In the genomic region with DNA sequence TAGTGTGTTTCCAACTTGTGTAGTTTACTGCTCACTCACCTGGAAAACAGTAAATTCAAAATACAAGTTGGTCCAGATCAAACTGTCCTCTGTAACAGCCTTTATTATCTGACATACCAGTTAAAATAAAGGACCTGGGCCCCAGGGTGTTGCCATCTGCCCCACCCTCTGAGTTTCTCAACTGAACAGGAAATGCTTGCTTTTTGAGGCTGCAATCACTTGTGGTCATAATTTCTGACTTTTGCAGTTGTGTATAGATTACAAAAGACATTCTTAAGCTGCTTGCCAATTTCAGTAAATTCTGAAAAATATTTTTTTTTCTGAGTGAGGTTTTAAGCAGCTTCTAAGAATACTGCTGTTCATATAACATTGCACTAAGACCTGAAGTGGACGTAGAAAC, we compare ENCODE assay signal across 1 mouse cellular context.
TF ChIP-seq lines count a peak whose summit lies in the region.

No protein-coding gene starts in this region.

TF ChIP-seq in MEL, 35 proteins besides CTCF, POLR2A, EP300 and RAD21 (continued from another document):
- TF ChIP-seq MYB (IDR thresholded peaks at IDR 0.05; ENCODE audit: low read depth, low read length) (peak; percentile 99), KAT2A (conservative IDR thresholded peaks at IDR 0.05; ENCODE audit: low read depth, low read length) (peak; percentile 56; the same call in 1 of the 2 replicates), RCOR1 (IDR thresholded peaks at IDR 0.05; ENCODE audit: low read depth, low read length) (peak; percentile 91), MXI1 (IDR thresholded peaks at IDR 0.05; ENCODE audit: low read depth, low read length) (peak; percentile 76), GABPA (IDR thresholded peaks at IDR 0.05; ENCODE audit: low read depth, low read length) (no peak), ETS1 (IDR thresholded peaks at IDR 0.05; ENCODE audit: low read depth, low read length) (peak; percentile 88), ZC3H11A (IDR thresholded peaks at IDR 0.05; ENCODE audit: low read depth, low read length) (no peak), USF2 (IDR thresholded peaks at IDR 0.05; ENCODE audit: borderline replicate concordance in 1 of 2, insufficient read depth in 1 of 2, low read depth in 1 of 2, low read length in 2 of 2) (no peak), SIN3A (IDR thresholded peaks at IDR 0.05; ENCODE audit: low read length) (peak; percentile 95), USF1 (IDR thresholded peaks at IDR 0.05; ENCODE audit: low read depth, low read length) (no peak), CHD1 (IDR thresholded peaks at IDR 0.05; ENCODE audit: low read depth, low read length) (no peak), MAFK (IDR thresholded peaks at IDR 0.05; ENCODE audit: borderline replicate concordance, low read depth, low read length) (peak; percentile 45; the same call in 1 of the 2 replicates)
